ENCODE assay signal across 27 mouse cellular contexts in the genomic region with DNA sequence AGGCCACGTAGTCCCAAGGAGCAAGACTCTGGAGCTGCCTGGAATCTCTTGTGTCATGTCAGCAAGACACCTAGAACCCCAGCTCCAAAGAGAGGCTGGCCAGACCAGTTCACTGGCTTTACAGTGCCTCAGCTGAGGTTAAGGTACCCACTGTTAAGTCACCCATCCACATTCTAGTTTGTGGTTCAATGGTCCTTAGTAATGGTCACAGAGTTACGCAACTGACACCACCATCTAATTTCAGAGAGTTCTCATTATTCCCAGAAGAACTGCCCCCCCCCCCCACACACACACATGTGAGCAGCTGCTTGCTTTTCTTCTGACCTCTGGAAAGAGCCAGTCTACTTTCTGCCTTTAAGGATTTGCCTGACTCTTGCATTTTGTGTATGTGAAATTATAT. TPM values are rescaled to one million over a fixed set of nuclear protein-coding genes. Genes with fewer than 3 reads are reported as not detected.
DNase-seq lines count a peak whose midpoint lies in the region; ATAC-seq and TF ChIP-seq lines count a peak whose summit lies in the region.
"Had no signal": no experiment of that assay in that cellular context is flagged by ENCODE, and none has a peak within 500 bp of the region (broad histone marks: within the 10 kb centered on the region; RNA-seq: fewer than 3 reads in every experiment).

No protein-coding gene starts in this region.

- peak overlapping the region; percentile 46; the same call in 1 of the 2 replicates for H3K4me2 ChIP-seq in liver, embryonic 12.5 days
- H3K4me2 ChIP-seq in stomach, postnatal 0 days (replicated peaks; ENCODE audit: low read depth) = no peak overlapping the region
- H3K4me2 ChIP-seq: embryonic facial prominence, embryonic 12.5 days; heart, embryonic 12.5 days; kidney, embryonic 15.5 days; limb, embryonic 12.5 days; lung, embryonic 14.5 days; midbrain, embryonic 12.5 days; neural tube, embryonic 12.5 days had no signal

- 76% methylated on average over 2 of the region's 2 CpGs for WGBS in liver, embryonic 12.5 days (ENCODE audit: insufficient replicate concordance)
- WGBS in macrophage (ENCODE audit: missing documents) = 54% methylated on average over 2 of the region's 2 CpGs
- WGBS in stomach, postnatal 0 days = 88% methylated on average over 2 of the region's 2 CpGs

- no peak for DNase-seq in MEL (ENCODE audit: low read depth, low spot score)
- DNase-seq in retina, postnatal 1 day = no peak
- no peak for DNase-seq in left cerebral cortex, postnatal 10 days (ENCODE audit: extremely low spot score in 1 of 2, low spot score in 2 of 2)
- no peak for DNase-seq in stomach, postnatal 0 days (ENCODE audit: low spot score)
- DNase-seq: adrenal gland, adult 2 months; cerebellum, postnatal 10 days; forebrain, postnatal 0 days; gastrocnemius, postnatal 14 days; heart, postnatal 14 days; kidney, postnatal 36 days; layer of hippocampus, postnatal 36 days; lung, embryonic 14.5 days; right cerebral cortex, postnatal 4 days; thymus, adult 2 months had no signal

- H3K27ac ChIP-seq in MEL (ENCODE audit: control insufficient read depth, low read depth, low read length) = peak overlapping the region; percentile 74
- peak overlapping the region; percentile 75 for H3K27ac ChIP-seq in liver, embryonic 12.5 days
- H3K27ac ChIP-seq in macrophage = peak overlapping the region; percentile 100
- no peak overlapping the region for H3K27ac ChIP-seq in stomach, postnatal 0 days (replicated peaks)
- H3K27ac ChIP-seq: embryonic facial prominence, embryonic 12.5 days; hindbrain, postnatal 0 days; kidney, embryonic 15.5 days; limb, embryonic 12.5 days; midbrain, embryonic 12.5 days; neural tube, embryonic 12.5 days had no signal

- H3K4me1 ChIP-seq in megakaryocyte, embryonic 14.5 days = peaks cover 95% of the 10 kb centered on the region
- peaks cover 60 to 76% of the 10 kb centered on the region in 2 experiments for H3K4me1 ChIP-seq in MEL (ENCODE audit: control insufficient read depth in 1 of 2, insufficient read depth in 2 of 2, low read length in 2 of 2)
- peaks cover 99% of the 10 kb centered on the region for H3K4me1 ChIP-seq in liver, embryonic 12.5 days
- H3K4me1 ChIP-seq in stomach, postnatal 0 days (replicated peaks; ENCODE audit: control insufficient read depth, insufficient read depth) = no peaks in the 10 kb centered on the region
- H3K4me1 ChIP-seq: embryonic facial prominence, embryonic 12.5 days; neural tube, embryonic 12.5 days had no signal

- TF ChIP-seq EP300 in MEL (IDR thresholded peaks at IDR 0.05; ENCODE audit: low read depth in 1 of 2, low read length in 2 of 2) = no peak
- no peak for TF ChIP-seq EP300 in stomach, postnatal 0 days (optimal IDR thresholded peaks at IDR 0.05)

- no peak for TF ChIP-seq POLR2A in MEL (IDR thresholded peaks at IDR 0.05; ENCODE audit: control insufficient read depth in 1 of 2, insufficient read depth in 1 of 2, low read depth in 1 of 2, low read length in 2 of 2, poor library complexity in 1 of 2)

- peaks cover 73% of the 10 kb centered on the region for H3K36me3 ChIP-seq in megakaryocyte, embryonic 14.5 days (replicated peaks; ENCODE audit: low read length)
- peaks cover 0 to 73% of the 10 kb centered on the region in 2 experiments; a peak in 3 of 4 replicates for H3K36me3 ChIP-seq in MEL (ENCODE audit: control insufficient read depth in 1 of 2, insufficient read depth in 2 of 2, low read length in 2 of 2)
- H3K36me3 ChIP-seq in liver, embryonic 12.5 days = no peaks in the 10 kb centered on the region
- H3K36me3 ChIP-seq in macrophage (ENCODE audit: inconsistent target) = peaks cover 5% of the 10 kb centered on the region
- no peaks in the 10 kb centered on the region for H3K36me3 ChIP-seq in stomach, postnatal 0 days (ENCODE audit: control insufficient read depth, insufficient read depth, low read length)
- H3K36me3 ChIP-seq: embryonic facial prominence, embryonic 12.5 days; heart, embryonic 12.5 days; kidney, embryonic 15.5 days; limb, embryonic 12.5 days; midbrain, embryonic 12.5 days; neural tube, embryonic 12.5 days had no signal

- no peak for ATAC-seq in megakaryocyte, adult 5-6 weeks (ENCODE audit: poor library complexity, severe bottlenecking)
- no peak for ATAC-seq in liver, embryonic 12.5 days
- no peak for ATAC-seq in stomach, postnatal 0 days (ENCODE audit: low FRiP score, low TSS enrichment)
- ATAC-seq: forebrain, postnatal 0 days; hindbrain, postnatal 0 days; intestine, embryonic 16.5 days had no signal

- intact Hi-C loops in left cerebral cortex, postnatal 10 days (cut with DNase I) = no loop called here

- peak overlapping the region; percentile 90 for H3K4me3 ChIP-seq in megakaryocyte, embryonic 14.5 days (replicated peaks)
- H3K4me3 ChIP-seq in MEL (ENCODE audit: control insufficient read depth in 1 of 2, insufficient read depth in 1 of 2, low read depth in 2 of 2, low read length in 2 of 2) = no peak overlapping the region
- H3K4me3 ChIP-seq in liver, embryonic 12.5 days = no peak overlapping the region
- no peak overlapping the region for H3K4me3 ChIP-seq in macrophage (ENCODE audit: inconsistent target)
- H3K4me3 ChIP-seq in stomach, postnatal 0 days (ENCODE audit: low read depth, low read length) = no peak overlapping the region
- H3K4me3 ChIP-seq: embryonic facial prominence, embryonic 12.5 days; heart, embryonic 12.5 days; kidney, embryonic 15.5 days; limb, embryonic 12.5 days; midbrain, embryonic 12.5 days; neural tube, embryonic 12.5 days had no signal

- no peaks in the 10 kb centered on the region for H3K9me3 ChIP-seq in megakaryocyte, embryonic 14.5 days
- H3K9me3 ChIP-seq in MEL (replicated peaks; ENCODE audit: insufficient read depth, low read length) = no peaks in the 10 kb centered on the region
- no peaks in the 10 kb centered on the region for H3K9me3 ChIP-seq in liver, embryonic 12.5 days (replicated peaks)
- no peaks in the 10 kb centered on the region for H3K9me3 ChIP-seq in stomach, postnatal 0 days (ENCODE audit: control insufficient read depth, low read length)
- H3K9me3 ChIP-seq: embryonic facial prominence, embryonic 12.5 days; heart, embryonic 12.5 days; kidney, embryonic 15.5 days; limb, embryonic 12.5 days; midbrain, embryonic 12.5 days; neural tube, embryonic 12.5 days had no signal

- no peak for TF ChIP-seq CTCF in MEL (IDR thresholded peaks at IDR 0.05 in 2 of 3, conservative IDR thresholded peaks at IDR 0.05 in 1 of 3; ENCODE audit: control insufficient read depth in 1 of 3, insufficient read depth in 1 of 3, low read depth in 2 of 3, low read length in 3 of 3, poor library complexity in 1 of 3, severe bottlenecking in 1 of 3)
- TF ChIP-seq CTCF in stomach, postnatal 0 days (IDR thresholded peaks at IDR 0.05; ENCODE audit: low read depth) = no peak

- H3K79me2 ChIP-seq in MEL (ENCODE audit: control insufficient read depth, insufficient read depth, low read length, poor library complexity) (peaks cover 73% of the 10 kb centered on the region), macrophage (ENCODE audit: inconsistent target) (peaks cover 95% of the 10 kb centered on the region)

- no peak for TF ChIP-seq RAD21 in MEL (IDR thresholded peaks at IDR 0.05; ENCODE audit: low read depth, low read length)

- no peaks in the 10 kb centered on the region for H3K27me3 ChIP-seq in megakaryocyte, embryonic 14.5 days (replicated peaks)
- H3K27me3 ChIP-seq in MEL (ENCODE audit: control insufficient read depth in 1 of 2, insufficient read depth in 2 of 2, low read length in 2 of 2) = no peaks in the 10 kb centered on the region
- H3K27me3 ChIP-seq in liver, embryonic 12.5 days (replicated peaks) = no peaks in the 10 kb centered on the region
- no peaks in the 10 kb centered on the region for H3K27me3 ChIP-seq in stomach, postnatal 0 days (ENCODE audit: control insufficient read depth, insufficient read depth, low read length)
- H3K27me3 ChIP-seq: embryonic facial prominence, embryonic 12.5 days; heart, embryonic 12.5 days; kidney, embryonic 15.5 days; limb, embryonic 12.5 days; midbrain, embryonic 12.5 days; neural tube, embryonic 12.5 days had no signal

- peak overlapping the region; percentile 25; the same call in 1 of the 2 replicates for H3K9ac ChIP-seq in MEL (ENCODE audit: control insufficient read depth, low read depth, low read length, poor library complexity, severe bottlenecking)
- no peak overlapping the region for H3K9ac ChIP-seq in liver, embryonic 12.5 days
- H3K9ac ChIP-seq in stomach, postnatal 0 days (ENCODE audit: low read length) = no peak overlapping the region
- H3K9ac ChIP-seq: embryonic facial prominence, embryonic 12.5 days; forebrain, postnatal 0 days; heart, embryonic 12.5 days; kidney, embryonic 15.5 days; limb, embryonic 12.5 days; lung, embryonic 14.5 days; midbrain, embryonic 12.5 days; neural tube, embryonic 12.5 days had no signal

RNA-seq across cellular contexts. Expression of gene Inpp5d, which starts 4.7 kb away (rescaled TPM):
- polyA plus RNA-seq in megakaryocyte, embryonic 14.5 days (2012; ENCODE audit: insufficient read depth, low replicate concordance) = 107 and 189 TPM in 2 replicates
- total RNA-seq in megakaryocyte, adult 5-6 weeks (2015) = 99.6 and 105 TPM in 2 replicates
- total RNA-seq in megakaryocyte, adult 5-6 weeks (2017) = 88.0 and 148 TPM in 2 replicates
- total RNA-seq in MEL (2012; rRNA removed) = 69.4 and 73.0 TPM in 2 replicates
- polyA plus RNA-seq in MEL (2012; ENCODE audit: insufficient read depth in 1 of 2, insufficient read length in 2 of 2, low read depth in 1 of 2, low replicate concordance in 2 of 2, missing spikeins in 1 of 2) (10 to 100 TPM in 1 of 2 experiments, not detected in 1; 71.3 TPM), macrophage (2018) (176 to 213 TPM (median 185 TPM) in 3 replicates)
- 16.0 and 17.1 TPM in 2 replicates for polyA plus RNA-seq in liver, embryonic 12.5 days (2016; fragmentation: Nextera tagmentation; extraction: Ambion mirVana)
- total RNA-seq in macrophage (2018; cell fraction: chromatin; rRNA removed) = 100 to 1,000 TPM in 23 of 26 experiments, 10 to 100 TPM in 3; 27.7 to 953 (median 662) TPM
- 100 to 1,000 TPM in 25 of 26 experiments, 10 to 100 TPM in 1; 98.1 to 214 (median 175) TPM for total RNA-seq in macrophage (2018; cell fraction: cytosol; rRNA removed)
- 100 to 1,000 TPM in 22 of 26 experiments, 10 to 100 TPM in 4; 36.2 to 581 (median 315) TPM for total RNA-seq in macrophage (2018; cell fraction: nucleus; rRNA removed)
- total RNA-seq in left cerebral cortex, postnatal 10 days (2021) = 10 to 100 TPM; 14.1 to 17.8 TPM
- polyA plus RNA-seq in stomach, postnatal 0 days (2015; fragmentation: Nextera tagmentation; extraction: Ambion mirVana) = 2.6 and 2.8 TPM in 2 replicates

RNA-seq across cellular contexts. Expression of gene Ngef, which starts 51.2 kb away (rescaled TPM):
- polyA plus RNA-seq in megakaryocyte, embryonic 14.5 days (2012; ENCODE audit: insufficient read depth, low replicate concordance) = not detected in 2 replicates
- not detected in 2 replicates for total RNA-seq in megakaryocyte, adult 5-6 weeks (2015)
- not detected in 2 replicates for total RNA-seq in megakaryocyte, adult 5-6 weeks (2017)
- total RNA-seq in MEL (2012; rRNA removed) = not detected in 2 replicates
- polyA plus RNA-seq in MEL (2012; ENCODE audit: insufficient read depth in 1 of 2, insufficient read length in 2 of 2, low read depth in 1 of 2, low replicate concordance in 2 of 2, missing spikeins in 1 of 2) = not detected
- 2.5 and 2.9 TPM in 2 replicates for polyA plus RNA-seq in liver, embryonic 12.5 days (2016; fragmentation: Nextera tagmentation; extraction: Ambion mirVana)
- under 1 TPM in 1 of 26 experiments, not detected in 25; 0.79 TPM for total RNA-seq in macrophage (2018; cell fraction: chromatin; rRNA removed)
- not detected for total RNA-seq in macrophage (2018; cell fraction: cytosol; rRNA removed)
- total RNA-seq in macrophage (2018; cell fraction: nucleus; rRNA removed) = not detected
- polyA plus RNA-seq in macrophage (2018) = not detected in 3 replicates
- total RNA-seq in left cerebral cortex, postnatal 10 days (2021) = 100 to 1,000 TPM; 198 to 200 TPM
- polyA plus RNA-seq in stomach, postnatal 0 days (2015; fragmentation: Nextera tagmentation; extraction: Ambion mirVana) = 8.7 and 10.5 TPM in 2 replicates
- total RNA-seq: monocyte, adult 5-6 weeks had no signal
